Mouse (Mus musculus) neural tube, embryonic 13.5 days (tissue): ENCODE measurements at regions not wholly inside any gene's neighbourhood (a gene's known extent, or its start where the extent isn't known, plus 50 kb on each side); places are given as distances from the start of the nearest gene placed in this dataset.

ENCODE experiments used
- ATAC-seq: fragments of 200-750 bp; cut with Nextera tagmentation; 2 replicates; pipeline ENCODE4 v1.8.0; 2017; ENCODE audit warnings: low read depth, mild to moderate bottlenecking, moderate TSS enrichment, moderate library complexity
- H3K27ac ChIP-seq: fragments of 300-500 bp; sonication (generic); replicated peaks from 2 replicates; pipeline ENCODE4 v1.5.1; 2015; ENCODE audit warnings: moderate library complexity, mild to moderate bottlenecking, inconsistent platforms
- H3K27me3 ChIP-seq: fragments of 300-500 bp; sonication (generic); 2 replicates; pipeline ENCODE4 v1.6.1; 2015; ENCODE audit warnings: mild to moderate bottlenecking, inconsistent platforms
- H3K36me3 ChIP-seq: fragments of 300-500 bp; sonication (generic); 2 replicates; pipeline ENCODE4 v1.6.1; 2015; ENCODE audit warnings: mild to moderate bottlenecking, inconsistent platforms
- H3K4me1 ChIP-seq: fragments of 300-500 bp; sonication (generic); replicated peaks from 2 replicates; pipeline ENCODE4 v1.6.1; 2015; ENCODE audit warnings: inconsistent platforms
- H3K4me2 ChIP-seq: fragments of 300-500 bp; sonication (generic); 2 replicates; pipeline ENCODE4 v1.6.1; 2015; ENCODE audit warnings: inconsistent platforms, mild to moderate bottlenecking, moderate library complexity
- H3K4me3 ChIP-seq: fragments of 300-500 bp; sonication (generic); 2 replicates; pipeline ENCODE4 v1.5.1; 2015; ENCODE audit warnings: mild to moderate bottlenecking, inconsistent platforms
- H3K9ac ChIP-seq: fragments of 300-500 bp; sonication (generic); 2 replicates; pipeline ENCODE4 v1.6.1; 2015; ENCODE audit warnings: moderate library complexity, mild to moderate bottlenecking, inconsistent platforms
- H3K9me3 ChIP-seq: fragments of 300-500 bp; sonication (generic); 2 replicates; pipeline ENCODE4 v1.6.1; 2016; ENCODE audit warnings: inconsistent platforms
- WGBS: fragments of 180-500 bp; shearing (Covaris S2); methylation state at CpG from one replicate; pipeline ENCODE4 v1.1.7; 2015; 5-methylcytosine and 5-hydroxymethylcytosine counted together

DNA sequence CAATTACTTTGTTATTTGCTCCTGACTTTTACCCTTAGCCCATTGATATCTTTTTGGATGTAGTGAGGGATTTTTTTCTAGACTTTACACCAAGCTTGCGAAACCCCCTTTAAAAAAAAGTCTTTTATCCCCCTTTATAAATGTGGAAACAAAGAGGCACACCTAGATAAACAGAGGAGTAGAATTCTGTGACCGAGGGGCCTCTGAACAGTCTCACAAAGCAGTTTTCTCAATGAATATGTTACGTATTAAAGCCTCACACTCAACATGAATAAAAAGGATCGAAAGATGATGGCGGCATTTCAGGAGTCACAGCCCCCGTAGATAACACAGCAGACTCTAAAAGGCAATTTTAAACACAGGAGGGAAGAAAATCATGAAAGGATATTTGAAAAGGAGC, 104.2 kb downstream of the Fgf9 start:
- Histone ChIP-seq H3K9me3 (no peaks in the 10 kb centered on the region), H3K4me2 (no peak overlapping the region), H3K27ac (no peak overlapping the region), H3K27me3 (no peaks in the 10 kb centered on the region), H3K4me3 (no peak overlapping the region), H3K9ac (no peak overlapping the region), H3K4me1 (no peaks in the 10 kb centered on the region), H3K36me3 (no peaks in the 10 kb centered on the region)
- ATAC-seq: no peak
- 81% methylated on average over 6 of the region's 6 CpGs for WGBS

DNA sequence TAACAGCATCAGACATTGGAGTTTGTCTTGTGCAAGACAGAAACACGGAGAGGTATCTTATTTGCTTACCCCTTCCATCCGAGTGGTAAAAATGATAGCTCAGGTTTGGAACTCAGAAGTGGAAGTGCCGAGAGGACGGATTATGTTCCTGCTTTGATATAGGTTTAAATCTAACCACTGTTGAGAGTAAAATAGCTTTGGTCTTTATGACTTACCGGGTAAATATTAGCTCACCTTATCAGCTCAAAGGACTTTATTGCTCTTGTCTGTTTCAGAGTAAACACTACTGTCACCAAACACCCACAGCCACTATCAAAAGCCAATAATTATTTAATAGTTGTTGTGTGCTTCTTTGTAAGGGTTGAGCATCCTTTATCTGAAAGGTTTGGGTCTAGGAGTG, 98.6 kb downstream of the Fgf9 start:
- Histone ChIP-seq H3K4me1 (no peaks in the 10 kb centered on the region), H3K4me2 (no peak overlapping the region), H3K4me3 (no peak overlapping the region), H3K27me3 (no peaks in the 10 kb centered on the region), H3K36me3 (no peaks in the 10 kb centered on the region), H3K27ac (no peak overlapping the region), H3K9me3 (no peaks in the 10 kb centered on the region), H3K9ac (no peak overlapping the region)
- 90% methylated on average over 5 of the region's 5 CpGs for WGBS
- ATAC-seq: no peak
